Mouse (Mus musculus) cerebellum, adult 2 months (tissue): ENCODE results near the gene Ryr3.

Experiments used
- CTCF ChIP-seq: fragments of 200-500 bp; IDR thresholded peaks from 2 replicates; pipeline ENCODE4 v1.5.1; 2011; ENCODE audit warnings: low read depth, mild to moderate bottlenecking, control low read depth, low read length, moderate library complexity, borderline replicate concordance; ENCODE audit not compliant: insufficient read depth
- POLR2A ChIP-seq: fragments of 200-500 bp; IDR thresholded peaks from 2 replicates; pipeline ENCODE4 v1.6.1; 2011; ENCODE audit warnings: low read length, control low read depth, borderline replicate concordance; ENCODE audit not compliant: insufficient read depth

GRCm38 (mm10) chr2:112753316-112753715 lies 463.6 kb downstream of the Ryr3 start:
- TF ChIP-seq CTCF (no peak), POLR2A (no peak)
